Mouse (Mus musculus): ENCODE data around the gene Wdr95.

Wdr95 gene

DNA sequence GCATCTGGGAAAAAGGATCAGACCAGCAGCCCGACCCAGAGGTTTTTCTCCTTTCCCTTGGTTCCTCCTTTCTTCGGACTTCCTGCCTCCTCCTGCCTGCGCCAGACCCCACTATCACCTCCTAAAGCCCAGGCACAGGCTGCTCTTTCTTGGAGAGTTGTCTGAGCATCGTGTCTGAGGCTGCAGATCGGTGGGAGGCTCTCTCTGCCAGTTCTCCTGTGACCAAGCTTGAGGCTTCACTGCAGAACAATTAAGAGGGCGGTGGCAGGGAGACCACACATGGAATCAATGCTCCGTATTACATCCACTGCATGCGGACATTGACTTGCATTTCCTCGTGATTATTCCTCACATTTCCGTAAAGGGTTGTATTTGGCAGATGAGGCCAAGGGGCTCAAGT lies 49.0 kb downstream of the Wdr95 start:
- DNase-seq (ENCODE audit: low read depth, low spot score) = no peak

- DNase-seq (ENCODE audit: low read depth, low spot score) = no peak
Observed at GRCm38 (mm10) chr5:149582642-149583262, 54.3 kb downstream of the Wdr95 start.

DNA sequence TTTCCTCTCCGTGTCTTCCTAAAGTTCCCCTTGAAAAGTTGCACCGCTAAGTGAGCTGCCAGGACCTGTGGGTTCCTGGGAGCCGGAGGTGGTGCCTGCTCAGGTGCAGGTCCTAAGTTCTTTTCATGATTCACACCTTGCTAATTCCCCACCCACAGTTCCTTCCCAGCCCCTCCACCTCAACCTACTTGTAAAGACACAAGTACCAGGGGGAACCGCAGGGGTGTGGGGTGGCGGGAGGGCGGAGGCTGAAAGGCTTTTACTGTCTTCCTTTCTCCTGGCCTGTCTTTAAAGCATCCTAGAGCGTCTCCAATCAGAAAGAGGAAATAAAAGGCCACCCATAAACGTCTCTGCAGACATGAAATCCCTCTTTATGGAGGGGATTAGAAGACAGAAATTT lies 55.0 kb downstream of the Wdr95 start:
- DNase-seq (ENCODE audit: low read depth, low spot score) = peak; percentile 33

DNA sequence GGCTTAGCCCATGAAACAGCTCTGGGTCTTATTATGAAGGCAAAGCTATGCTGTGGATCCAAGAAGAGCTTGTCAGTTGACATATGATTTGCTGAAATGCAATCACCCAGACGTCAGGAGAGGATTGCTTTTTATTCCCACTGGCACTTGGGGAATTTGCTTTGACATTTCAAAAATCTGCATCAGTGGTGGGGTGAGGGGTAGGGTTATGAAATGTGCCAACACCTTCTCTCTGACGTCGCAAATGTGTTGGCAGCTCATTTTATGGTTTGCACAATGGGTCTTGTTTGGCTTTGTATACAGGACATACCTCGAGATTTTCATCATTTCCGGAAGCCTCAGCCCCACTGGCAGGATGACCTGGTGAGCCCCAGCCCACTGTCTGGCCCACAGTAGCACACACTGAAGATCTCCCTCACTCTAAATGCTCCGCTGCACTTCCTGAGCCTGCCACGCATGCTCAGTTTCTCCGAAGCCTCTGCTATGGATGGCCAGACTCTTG lies 55.7 kb downstream of the Wdr95 start:
- DNase-seq (ENCODE audit: low read depth, low spot score) = no peak

DNA sequence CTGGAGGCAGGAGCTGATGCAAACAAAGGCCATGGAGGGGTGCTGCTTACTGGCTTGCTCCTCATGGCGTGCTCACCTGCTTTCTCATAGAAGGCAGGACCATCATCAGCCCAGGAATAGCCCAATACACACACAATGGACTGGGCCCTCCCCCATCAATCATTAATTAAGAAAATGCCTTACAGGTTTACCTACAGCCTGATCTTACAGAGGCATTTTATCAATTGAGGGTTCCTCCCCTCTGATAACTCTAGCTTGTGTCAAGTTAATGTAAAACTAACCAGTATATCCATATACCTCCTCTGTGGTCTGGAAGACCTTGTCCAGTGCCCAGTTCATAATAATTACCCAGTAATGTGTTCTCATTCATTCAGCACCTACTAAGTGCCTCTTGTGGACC lies 56.8 kb downstream of the Wdr95 start:
- no peak for DNase-seq (ENCODE audit: low read depth, low spot score)

GRCm38 (mm10) chr5:149585910-149586309 lies 57.4 kb downstream of the Wdr95 start:
- peak; percentile 62 for DNase-seq (ENCODE audit: low read depth, low spot score)

DNA sequence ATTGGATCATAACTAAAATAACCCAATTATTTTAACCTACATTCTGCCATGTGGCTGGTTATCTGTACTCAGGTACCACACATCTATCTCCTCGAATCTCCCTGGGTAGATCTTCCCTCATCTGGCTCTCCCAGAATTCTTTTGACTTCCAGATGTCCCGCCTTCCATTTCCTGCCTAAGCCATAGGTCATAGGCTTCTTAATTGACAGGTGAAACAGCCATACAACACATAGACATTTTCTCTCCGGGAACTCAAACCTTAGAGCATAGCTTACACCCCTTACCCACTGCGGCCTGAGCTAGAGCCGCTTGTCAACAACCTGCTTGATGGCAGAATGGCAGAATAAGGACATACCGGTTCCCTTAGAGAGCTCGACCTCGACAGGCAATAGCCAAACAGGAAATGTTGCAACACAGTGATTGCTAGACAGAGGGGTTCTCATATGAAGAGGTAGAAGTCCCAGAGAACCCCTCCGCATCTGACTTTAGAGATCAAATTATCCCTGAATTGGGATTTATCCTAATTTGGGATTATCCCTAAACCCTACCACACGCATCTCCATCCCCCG lies 58.9 kb downstream of the Wdr95 start:
- peak; percentile 16 for DNase-seq (ENCODE audit: low read depth, low spot score)

DNA sequence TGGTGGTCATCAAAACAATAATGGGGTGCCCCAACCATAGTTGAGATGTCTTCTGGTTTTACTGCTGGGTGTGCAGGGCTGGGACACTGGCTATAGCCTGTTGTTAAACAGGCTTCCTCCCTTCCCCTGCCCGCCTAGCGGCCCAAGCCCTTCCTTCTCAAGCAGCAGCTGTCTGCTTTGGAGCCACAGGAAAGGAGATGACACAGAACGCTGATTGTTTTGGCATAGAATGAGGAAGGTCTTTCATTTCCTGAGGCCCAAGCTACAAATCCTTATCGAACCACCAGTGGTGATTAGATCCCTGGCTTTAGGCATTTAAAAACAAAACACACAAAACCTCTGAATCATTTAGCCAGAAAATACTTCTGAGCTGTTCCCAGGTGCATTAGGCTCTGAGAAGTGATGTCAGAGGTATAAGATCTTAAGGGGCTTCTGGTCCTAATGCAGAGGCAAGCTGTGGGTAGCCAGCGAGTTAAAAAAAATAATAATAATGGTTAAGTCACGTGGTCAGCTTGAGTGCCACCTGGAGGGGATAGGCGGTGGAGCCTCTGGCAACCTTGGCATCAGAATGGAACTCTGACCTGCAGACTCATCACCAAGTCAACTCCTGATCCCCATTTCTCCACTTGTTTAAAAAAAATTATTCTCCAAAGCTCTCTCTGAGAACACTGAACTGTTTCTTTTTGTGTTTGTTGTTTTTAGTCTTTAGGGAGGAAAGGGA lies 60.5 kb downstream of the Wdr95 start:
- DNase-seq (ENCODE audit: low read depth, low spot score) = no peak

DNA sequence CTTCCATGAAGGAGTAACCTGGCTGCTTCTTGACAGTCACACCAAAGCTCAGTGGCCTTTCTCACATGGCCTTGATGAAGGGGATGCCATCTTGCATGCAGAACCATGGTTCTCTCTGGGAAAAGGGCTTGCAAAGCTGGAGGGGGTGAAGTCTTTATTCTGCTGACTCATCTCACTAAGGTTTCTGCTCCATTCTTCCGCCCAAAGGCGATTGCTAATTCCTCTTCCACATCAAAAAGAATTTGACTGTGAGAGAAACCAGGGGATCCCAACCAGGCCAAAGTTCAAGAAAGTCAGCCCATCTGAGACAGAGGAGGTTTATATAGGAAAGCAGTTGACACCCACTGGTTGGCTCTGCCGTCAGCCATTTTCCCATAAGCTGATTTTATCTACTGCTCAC lies 61.5 kb downstream of the Wdr95 start:
- DNase-seq (ENCODE audit: low read depth, low spot score) = no peak

DNA sequence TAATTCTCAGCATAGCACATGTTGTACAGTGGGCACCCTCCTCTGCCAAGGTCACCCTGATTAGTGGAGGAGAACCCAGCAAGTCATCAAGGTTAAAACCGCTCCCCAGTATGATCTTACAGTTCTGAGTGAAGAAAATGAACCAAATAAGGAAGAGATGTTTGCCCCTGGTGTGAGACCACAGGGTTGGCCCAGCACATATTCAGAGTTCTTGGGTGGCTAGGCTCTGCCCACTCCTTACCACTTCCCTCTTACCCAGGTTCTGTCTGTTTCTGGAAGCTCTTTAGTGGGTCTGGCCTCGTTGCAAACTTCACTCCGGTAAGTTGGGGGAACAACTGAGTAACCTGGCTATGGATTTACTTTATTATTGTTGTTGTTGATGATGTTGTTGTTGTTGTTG lies 65.7 kb downstream of the Wdr95 start:
- no peak for DNase-seq (ENCODE audit: low read depth, low spot score)

- DNase-seq (ENCODE audit: low read depth, low spot score) = peak; percentile 9
Observed at GRCm38 (mm10) chr5:149597351-149597750, 68.9 kb downstream of the Wdr95 start.

DNA sequence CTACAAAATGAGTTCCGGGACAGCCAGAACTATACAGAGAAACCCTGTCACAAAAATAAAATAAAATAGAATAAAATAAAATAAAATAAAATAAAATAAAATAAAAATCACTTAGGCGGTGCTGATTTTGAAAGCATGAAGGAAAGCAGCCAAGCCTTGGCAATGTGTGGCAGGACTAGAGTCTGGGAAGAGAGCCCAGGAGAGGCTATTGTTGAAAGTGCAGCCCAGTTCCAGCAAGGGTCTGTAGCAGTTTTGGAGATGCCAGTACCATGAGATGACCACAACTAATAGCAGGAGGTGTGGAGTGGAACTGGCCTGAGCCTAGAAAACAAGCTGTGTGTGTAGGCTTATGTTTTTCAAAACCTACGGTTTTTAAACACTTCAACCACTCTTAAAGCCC lies 73.5 kb downstream of the Wdr95 start:
- no peak for DNase-seq (ENCODE audit: low read depth, low spot score)

DNA sequence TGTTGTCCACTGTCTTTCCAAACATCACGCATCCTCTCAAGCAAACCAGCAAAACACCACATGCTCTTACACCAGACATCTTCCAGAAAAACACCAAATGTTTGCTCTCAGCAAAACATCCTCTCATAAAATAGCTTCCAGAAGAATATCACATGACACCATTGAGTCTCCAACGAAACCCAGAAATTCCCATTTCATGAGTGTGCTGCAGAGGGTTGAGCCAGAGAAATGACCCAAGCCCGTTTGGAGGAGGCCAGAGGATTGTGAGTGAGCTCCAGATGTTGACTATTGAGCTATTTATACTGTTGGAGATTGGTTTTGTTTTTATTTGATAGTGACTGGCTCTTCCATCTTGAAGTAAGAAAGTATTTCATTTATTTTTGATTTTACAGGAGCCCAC lies 74.8 kb downstream of the Wdr95 start:
- no peak for DNase-seq (ENCODE audit: low read depth, low spot score)

- DNase-seq (ENCODE audit: low read depth, low spot score) = no peak
Observed at GRCm38 (mm10) chr5:149607083-149607720, 78.7 kb downstream of the Wdr95 start.

- no peak for DNase-seq (ENCODE audit: low read depth, low spot score)
Observed at GRCm38 (mm10) chr5:149611476-149612164, 83.1 kb downstream of the Wdr95 start.

DNA sequence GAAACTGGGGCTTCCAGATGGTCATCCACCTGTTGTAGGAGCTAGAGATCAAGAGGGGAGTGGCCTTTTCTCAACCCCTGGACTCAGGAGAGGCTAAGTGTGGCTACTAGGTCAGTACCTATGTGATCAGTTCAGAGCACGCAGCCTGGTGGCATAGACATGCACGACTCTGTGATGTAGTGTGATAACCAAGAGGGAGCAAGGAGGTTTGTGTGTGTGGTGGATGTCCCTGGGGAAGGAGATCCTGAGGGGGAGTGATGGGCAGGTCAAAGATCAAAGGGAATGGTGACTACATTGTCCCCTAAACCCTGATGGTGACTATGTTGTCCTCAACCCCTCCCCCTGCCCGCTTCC lies 83.7 kb downstream of the Wdr95 start:
- DNase-seq (ENCODE audit: low read depth, low spot score) = no peak

DNA sequence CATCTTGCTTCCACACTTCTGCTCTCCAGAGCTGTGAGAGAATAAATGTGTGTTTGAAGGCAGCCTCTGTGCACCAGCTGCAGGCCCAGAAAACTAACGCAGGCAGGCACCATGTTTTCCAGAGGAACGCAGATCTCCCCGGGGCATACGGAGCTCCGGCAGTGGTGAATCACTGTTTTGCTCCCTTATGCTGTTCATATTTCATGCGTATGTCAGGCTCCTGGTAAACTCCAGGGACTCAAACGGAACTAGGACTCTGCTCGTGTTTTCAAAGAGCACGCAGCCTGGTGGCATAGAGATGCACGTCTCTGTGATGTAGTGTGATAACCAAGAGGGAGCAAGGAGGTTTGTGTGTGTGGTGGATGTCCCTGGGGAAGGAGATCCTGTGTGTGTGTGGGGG lies 84.3 kb downstream of the Wdr95 start:
- DNase-seq (ENCODE audit: low read depth, low spot score) = no peak

- no peak for DNase-seq (ENCODE audit: low read depth, low spot score)
Observed at GRCm38 (mm10) chr5:149616138-149616537, 87.7 kb downstream of the Wdr95 start.

- no peak for DNase-seq (ENCODE audit: low read depth, low spot score)
Observed at GRCm38 (mm10) chr5:149616817-149617216, 88.3 kb downstream of the Wdr95 start.

DNA sequence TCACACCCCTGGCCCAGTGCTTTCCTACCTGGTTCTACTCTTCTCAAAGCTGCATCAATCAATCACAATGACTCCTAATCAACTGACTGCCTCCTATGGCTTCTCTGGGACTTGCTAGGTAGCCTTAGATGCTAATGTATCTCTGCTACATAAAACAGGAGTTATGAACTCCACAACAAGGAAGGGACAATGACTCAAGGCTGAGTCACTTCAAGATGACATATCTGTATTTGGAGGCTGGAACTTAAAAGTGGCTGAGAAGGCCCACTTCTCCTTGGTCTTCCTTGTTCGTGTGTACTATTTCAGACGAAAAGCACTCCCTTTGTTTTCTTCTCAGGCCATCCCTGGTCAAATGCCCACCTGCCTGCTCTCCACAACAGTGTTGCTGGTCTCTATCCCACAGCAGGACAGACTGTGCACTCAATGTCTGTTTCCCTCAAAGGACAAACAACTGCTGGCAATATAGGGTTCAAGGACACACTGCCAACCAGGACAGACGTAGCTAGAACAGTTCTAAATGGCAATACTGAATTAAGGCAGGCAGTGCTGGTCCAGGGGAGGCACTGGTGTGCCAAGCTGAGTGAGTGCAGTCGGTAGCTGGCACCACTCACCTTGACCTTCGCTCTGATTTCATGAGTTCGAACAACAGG lies 89.4 kb downstream of the Wdr95 start:
- no peak for DNase-seq (ENCODE audit: low read depth, low spot score)

DNA sequence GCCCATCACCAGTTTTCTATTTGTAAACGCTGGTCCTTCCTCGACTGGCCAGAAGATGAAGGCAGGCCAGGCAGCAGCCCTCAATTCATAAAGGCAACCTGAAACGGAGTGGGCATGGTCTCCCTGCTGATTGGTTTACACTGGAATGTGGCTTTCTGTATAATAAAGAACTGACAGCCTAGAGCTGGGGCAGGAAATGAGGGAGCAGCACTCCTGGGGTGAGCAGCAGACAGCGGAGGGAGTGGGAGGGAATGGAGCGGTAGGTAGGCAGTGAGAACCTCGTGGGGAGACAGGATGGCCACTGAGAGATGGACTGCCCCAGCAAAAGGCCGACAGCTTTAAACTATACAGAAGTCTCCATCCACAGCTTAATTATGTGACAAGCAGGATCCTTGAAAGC lies 93.7 kb downstream of the Wdr95 start:
- DNase-seq (ENCODE audit: low read depth, low spot score) = no peak

GRCm38 (mm10) chr5:149622644-149623043 lies 94.2 kb downstream of the Wdr95 start:
- no peak for DNase-seq (ENCODE audit: low read depth, low spot score)
